Mouse (Mus musculus): Measurements from ENCODE around the gene Dgkz. TPM values are rescaled to one million over a fixed set of nuclear protein-coding genes. Genes with fewer than 3 reads are reported as not detected.
A peak's percentile ranks its signal among the peaks of the same experiment; 100 is the strongest.

Dgkz gene
- 10 to 100 TPM; 28.1 to 35.5 TPM for total RNA-seq (2021)
- long read RNA-seq, experiment 1, partial matches to known transcripts: 3 of 17 reads
- long read RNA-seq, experiment 1, other reads (novel, unspliced or antisense): 11 of 17 reads
- long read RNA-seq, experiment 2, partial matches to known transcripts: 4 of 17 reads
- long read RNA-seq, experiment 2, other reads (novel, unspliced or antisense): 10 of 17 reads

- intact Hi-C loops (cut with DNase I): loop anchor here (5.0 kb wide), 1 partner anchor 39 kb away; no protein-coding TSS in a partner anchor
- no peak for DNase-seq
Measured at GRCm38 (mm10) chr2:91975581-91976541, at the start of gene Dgkz. Gene Dgkz, minus strand, starts transcription at chr2:91975864.

GRCm38 (mm10) chr2:92025202-92025601 is 49.5 kb upstream of the Dgkz start:
- intact Hi-C loops (cut with DNase I): no loop called here

GRCm38 (mm10) chr2:92024274-92024672 is 48.6 kb upstream of the Dgkz start, which contains the start of gene Creb3l1:
Gene Creb3l1, minus strand, starts transcription at chr2:92024502.
- intact Hi-C loops (cut with DNase I): no loop called here
- DNase-seq: peak; percentile 69 to 70

More at GRCm38 (mm10) chr2:92025202-92025601, 49.5 kb upstream of the Dgkz start:
- no peak for DNase-seq

GRCm38 (mm10) chr2:92023362-92024273 is 48.0 kb upstream of the Dgkz start:
- intact Hi-C loops (cut with DNase I): no loop called here

GRCm38 (mm10) chr2:92020676-92021265 is 45.1 kb upstream of the Dgkz start:
- DNase-seq: no peak
- intact Hi-C loops (cut with DNase I): no loop called here

More at GRCm38 (mm10) chr2:92023362-92024273, 48.0 kb upstream of the Dgkz start:
- peak; percentile 45 to 51 for DNase-seq

- DNase-seq: no peak
- intact Hi-C loops (cut with DNase I): no loop called here
Measured at GRCm38 (mm10) chr2:92017440-92017839, 41.8 kb upstream of the Dgkz start.

- DNase-seq: peak; percentile 43 to 69
- intact Hi-C loops (cut with DNase I): no loop called here
Measured at GRCm38 (mm10) chr2:92016981-92017380, 41.3 kb upstream of the Dgkz start.

- intact Hi-C loops (cut with DNase I): no loop called here
- no peak for DNase-seq
Measured at GRCm38 (mm10) chr2:92014891-92015290, 39.2 kb upstream of the Dgkz start.

- intact Hi-C loops (cut with DNase I): no loop called here
- no peak for DNase-seq
Measured at GRCm38 (mm10) chr2:92014248-92014647, 38.6 kb upstream of the Dgkz start.

- DNase-seq: peak; percentile 77
- intact Hi-C loops (cut with DNase I): no loop called here
Measured at GRCm38 (mm10) chr2:92012768-92013445, 37.2 kb upstream of the Dgkz start.

GRCm38 (mm10) chr2:92011424-92012353 is 36.0 kb upstream of the Dgkz start:
- peak; percentile 61 to 67 for DNase-seq
- intact Hi-C loops (cut with DNase I): no loop called here

GRCm38 (mm10) chr2:92008623-92009404 is 33.1 kb upstream of the Dgkz start:
- intact Hi-C loops (cut with DNase I): no loop called here
- no peak for DNase-seq

GRCm38 (mm10) chr2:92007933-92008622 is 32.4 kb upstream of the Dgkz start:
- intact Hi-C loops (cut with DNase I): no loop called here

GRCm38 (mm10) chr2:92006983-92007921 is 31.6 kb upstream of the Dgkz start:
- intact Hi-C loops (cut with DNase I): no loop called here
- DNase-seq: peak in 1 of 2 experiments; percentile 42

More at GRCm38 (mm10) chr2:92007933-92008622, 32.4 kb upstream of the Dgkz start:
- peak; percentile 92 to 96 for DNase-seq

GRCm38 (mm10) chr2:92006491-92006890 is 30.8 kb upstream of the Dgkz start:
- intact Hi-C loops (cut with DNase I): no loop called here
- DNase-seq: no peak

- DNase-seq: no peak
- intact Hi-C loops (cut with DNase I): no loop called here
Measured at GRCm38 (mm10) chr2:92004617-92005016, 29.0 kb upstream of the Dgkz start.

Data from gastrocnemius, postnatal 36 days (tissue).